Comparison of ENCODE assay signal across 19 mouse cellular contexts in the genomic region with DNA sequence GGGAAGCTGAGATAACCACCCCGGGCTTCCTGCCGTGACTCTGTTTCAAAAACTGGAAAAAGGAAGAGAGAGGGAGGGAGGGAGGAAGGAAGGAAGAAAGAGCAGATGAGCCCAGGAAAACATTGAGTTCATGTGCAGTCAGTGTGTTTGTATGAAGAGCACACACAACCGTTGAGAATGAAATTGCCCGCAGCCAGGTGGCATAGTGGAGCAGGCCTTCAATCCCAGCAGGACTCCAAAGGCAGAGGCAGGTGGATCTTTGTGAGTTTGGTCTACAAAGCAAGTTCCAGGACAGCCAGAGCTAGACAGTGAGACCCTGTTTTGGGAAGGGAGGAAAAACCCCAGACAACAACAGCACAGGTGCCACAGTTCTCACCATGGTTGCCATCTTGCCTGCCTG. TPM values are rescaled to one million over a fixed set of nuclear protein-coding genes. Genes with fewer than 3 reads are reported as not detected.
"Had no signal": no experiment of that assay in that cellular context is flagged by ENCODE, and none has a peak within 500 bp of the region (broad histone marks: within the 10 kb centered on the region; RNA-seq: fewer than 3 reads in every experiment).

No protein-coding gene starts in this region.

- H3K4me2 ChIP-seq: kidney, embryonic 15.5 days; limb, embryonic 15.5 days; liver, embryonic 12.5 days; midbrain, embryonic 11.5 days; stomach, embryonic 15.5 days had no signal

- H3K9me3 ChIP-seq: kidney, embryonic 15.5 days; limb, embryonic 15.5 days; liver, embryonic 12.5 days; megakaryocyte, embryonic 14.5 days; stomach, embryonic 15.5 days had no signal

- H3K27me3 ChIP-seq: kidney, embryonic 15.5 days; limb, embryonic 15.5 days; liver, embryonic 12.5 days; megakaryocyte, embryonic 14.5 days; stomach, embryonic 15.5 days had no signal

- ATAC-seq: liver, embryonic 12.5 days; midbrain, embryonic 16.5 days had no signal

- H3K4me1 ChIP-seq: kidney, embryonic 15.5 days; stomach, embryonic 15.5 days had no signal

- DNase-seq: kidney, adult 2 months; kidney, postnatal 25 days; lung, postnatal 10 days; right cerebral cortex, postnatal 14 days; thymus, postnatal 36 days had no signal

- H3K27ac ChIP-seq: kidney, embryonic 15.5 days; limb, embryonic 15.5 days; liver, embryonic 12.5 days; macrophage; stomach, embryonic 15.5 days had no signal

- H3K4me3 ChIP-seq: kidney, embryonic 15.5 days; limb, embryonic 15.5 days; liver, embryonic 12.5 days; stomach, embryonic 15.5 days had no signal

- H3K9ac ChIP-seq: kidney, embryonic 15.5 days; limb, embryonic 15.5 days; liver, embryonic 12.5 days; stomach, embryonic 15.5 days had no signal

RNA-seq across cellular contexts. Expression of a gene that starts 11.5 kb away (rescaled TPM):
- total RNA-seq: layer of hippocampus, adult 18-20 months; layer of hippocampus, postnatal 10 days; left cerebral cortex, adult 18-20 months; left cerebral cortex, postnatal 14 days had no signal
- polyA plus RNA-seq: kidney, adult 2 months; midbrain, embryonic 11.5 days; spleen, adult 2 months had no signal

RNA-seq across cellular contexts. Expression of a gene that starts 27.3 kb away (rescaled TPM):
- polyA plus RNA-seq: liver, embryonic 16.5 days; macrophage had no signal
